Mouse (Mus musculus) heart, postnatal 0 days (tissue): Measurements from ENCODE around the gene Tbck.

ENCODE experiments used
- CTCF ChIP-seq: IDR thresholded peaks from 2 replicates; pipeline ENCODE4 v1.5.1; 2016; ENCODE audit warnings: antibody characterized with exemption, control low read depth, low read depth
- EP300 ChIP-seq: IDR thresholded peaks from 2 replicates; pipeline ENCODE4 v1.6.1; 2016; ENCODE audit warnings: antibody characterized with exemption, low read depth

- TF ChIP-seq CTCF: no peak
- TF ChIP-seq EP300: no peak
Observed at GRCm38 (mm10) chr3:132706977-132707376, 23.0 kb downstream of the Tbck start.
